Mouse (Mus musculus): ENCODE measurements around the gene Rnf44.

DNA sequence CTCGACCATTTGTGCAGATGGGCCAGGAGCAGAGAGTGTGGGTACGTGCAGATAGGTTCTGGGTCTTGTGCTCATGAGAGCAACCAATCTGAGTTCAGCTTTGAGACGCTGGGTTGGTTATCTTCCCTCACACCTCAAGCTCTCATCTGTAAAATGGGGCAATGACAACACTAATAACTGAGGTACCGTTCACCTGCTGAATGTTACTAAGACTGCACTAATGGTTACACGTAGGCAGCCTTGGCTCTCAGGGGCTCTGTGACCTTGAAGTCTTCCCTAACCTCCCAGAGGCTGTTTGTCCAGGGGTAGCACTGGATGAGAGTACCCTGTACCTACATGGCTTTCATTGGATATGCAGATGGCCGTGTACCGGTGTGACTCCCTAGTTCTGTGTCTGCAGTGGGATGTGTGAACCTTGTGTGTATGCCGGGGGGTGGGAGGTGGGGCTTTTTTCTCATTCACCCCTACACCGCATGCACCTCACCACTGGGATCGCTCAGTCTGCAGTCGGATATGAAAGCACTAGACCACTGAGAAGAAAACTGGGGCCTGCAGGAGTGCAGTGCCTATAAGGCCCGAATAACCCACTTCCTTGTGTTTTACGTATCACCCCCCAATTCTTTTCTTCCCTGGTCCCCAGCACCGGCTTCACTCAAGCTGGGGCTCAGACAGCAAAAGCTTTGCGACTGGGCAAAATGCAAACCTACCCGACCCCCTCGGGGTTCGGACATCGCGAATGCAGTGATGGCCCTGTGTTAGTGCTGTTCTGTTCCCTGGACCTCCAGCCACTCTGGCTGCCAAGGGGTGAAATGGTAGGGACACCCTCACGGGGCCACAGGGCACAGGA lies 773 bp downstream of the Rnf44 start:
- TF ChIP-seq EP300 (IDR thresholded peaks at IDR 0.05) (no peak), CTCF (IDR thresholded peaks at IDR 0.05) (no peak)
